Mouse (Mus musculus) E14TG2a.4 (cell line): ENCODE results near the gene Polr1a.

Source experiments
- CTCF ChIP-seq: conservative IDR thresholded peaks from 2 replicates; pipeline ENCODE4 v1.5.1; 2014; ENCODE audit warnings: low read length
- NANOG ChIP-seq: IDR thresholded peaks from 2 replicates; pipeline ENCODE4 v1.6.1; 2014; ENCODE audit warnings: borderline replicate concordance, low read length, mixed read lengths
- POU5F1 ChIP-seq: IDR thresholded peaks from 2 replicates; pipeline ENCODE4 v1.6.1; 2014; ENCODE audit warnings: low read length, borderline replicate concordance

- TF ChIP-seq CTCF (no peak), POU5F1 (no peak), NANOG (no peak)
Measured at GRCm38 (mm10) chr6:71969459-71969858, 60.6 kb downstream of the Polr1a start.
